Mouse (Mus musculus) lung, adult 2 months (tissue): ENCODE measurements around the gene Ing3.

ENCODE experiments used
- CTCF ChIP-seq: fragments of 200-500 bp; IDR thresholded peaks from 2 replicates; pipeline ENCODE4 v1.5.1; 2011; ENCODE audit warnings: mild to moderate bottlenecking, low read length, control low read depth; ENCODE audit not compliant: insufficient read depth
- POLR2A ChIP-seq: fragments of 200-500 bp; IDR thresholded peaks from 2 replicates; pipeline ENCODE4 v1.6.1; 2011; ENCODE audit warnings: low read depth, mild to moderate bottlenecking, control low read depth, low read length, borderline replicate concordance; ENCODE audit errors: extremely low read depth

GRCm38 (mm10) chr6:21909720-21910119 lies 39.7 kb upstream of the Ing3 start:
- TF ChIP-seq CTCF (no peak), POLR2A (no peak)
